Mouse (Mus musculus) lung, postnatal 0 days (tissue): ENCODE data around the gene Fgfr3. TPM values are rescaled to one million over a fixed set of nuclear protein-coding genes. Genes with fewer than 3 reads are reported as not detected.

Experiments
- ATAC-seq: fragments of 200-750 bp; cut with Nextera tagmentation; 2 replicates; pipeline ENCODE4 v1.8.0; 2017; ENCODE audit warnings: moderate library complexity
- DNase-seq: peaks from one replicate; pipeline ENCODE4 v3.0.0-alpha.2; 2016; ENCODE audit warnings: low spot score
- H3K27ac ChIP-seq: fragments of 300-500 bp; sonication (generic); 2 replicates; pipeline ENCODE4 v1.5.1; 2014; ENCODE audit warnings: antibody characterized with exemption, mild to moderate bottlenecking, low read length, mixed read lengths
- H3K27me3 ChIP-seq: fragments of 300-500 bp; sonication (generic); replicated peaks from 2 replicates; pipeline ENCODE4 v1.6.1; 2014; ENCODE audit warnings: low read length, mixed read lengths; ENCODE audit not compliant: insufficient read depth
- H3K36me3 ChIP-seq: fragments of 300-500 bp; sonication (generic); 2 replicates; pipeline ENCODE4 v1.6.1; 2014; ENCODE audit warnings: low read length, mixed read lengths; ENCODE audit not compliant: insufficient read depth
- H3K4me1 ChIP-seq: fragments of 300-500 bp; sonication (generic); 2 replicates; pipeline ENCODE4 v1.6.1; 2014; ENCODE audit warnings: antibody characterized with exemption, low read depth, low read length, mixed read lengths; ENCODE audit not compliant: insufficient read depth
- H3K4me2 ChIP-seq: fragments of 300-500 bp; sonication (generic); replicated peaks from 2 replicates; pipeline ENCODE4 v1.6.1; 2014; ENCODE audit warnings: low read depth, mild to moderate bottlenecking, low read length, moderate library complexity, mixed read lengths
- H3K4me3 ChIP-seq: fragments of 300-500 bp; sonication (generic); 2 replicates; pipeline ENCODE4 v1.5.1; 2014; ENCODE audit warnings: low read depth, low read length
- H3K9ac ChIP-seq: fragments of 300-500 bp; sonication (generic); replicated peaks from 2 replicates; pipeline ENCODE4 v1.6.1; 2014; ENCODE audit warnings: low read depth, mild to moderate bottlenecking
- H3K9me3 ChIP-seq: fragments of 300-500 bp; sonication (generic); 2 replicates; pipeline ENCODE4 v1.6.1; 2016; ENCODE audit warnings: low read length, mixed read lengths
- CTCF ChIP-seq: IDR thresholded peaks from 2 replicates; pipeline ENCODE4 v1.5.1; 2016; ENCODE audit warnings: antibody characterized with exemption, mild to moderate bottlenecking
- EP300 ChIP-seq: IDR thresholded peaks from 2 replicates; pipeline ENCODE4 v1.6.1; 2016; ENCODE audit warnings: antibody characterized with exemption, mild to moderate bottlenecking, control low read depth
- WGBS: fragments of 180-500 bp; shearing (Covaris S2); extraction: QIAGEN DNeasy Blood & Tissue Kit; methylation state at CpG from one replicate; pipeline ENCODE4 v1.1.7; 2014; 5-methylcytosine and 5-hydroxymethylcytosine counted together
- polyA plus RNA-seq: library from polyadenylated mRNA; unstranded; fragments of >200 nt; fragmentation: Nextera tagmentation; extraction: Ambion mirVana; gene quantifications from 2 replicates; pipeline ENCODE4 v1.2.1, GENCODE M21; 2015

The Fgfr3 gene
- polyA plus RNA-seq, 1 experiment from 2014 or later: 67.9 TPM

GRCm38 (mm10) chr5:33689221-33689844, 32.1 kb upstream of the Fgfr3 start:
- Histone ChIP-seq H3K4me2 (0 out of 2 replicates have a peak overlapping the region, but pooled peaks have one; percentile 8), H3K4me1 (peaks cover 32% of the 10 kb centered on the region), H3K4me3 (no peak overlapping the region), H3K27ac (peak overlapping the region; percentile 86), H3K36me3 (no peaks in the 10 kb centered on the region), H3K9me3 (no peaks in the 10 kb centered on the region), H3K27me3 (no peaks in the 10 kb centered on the region), H3K9ac (no peak overlapping the region)
- TF ChIP-seq CTCF (no peak), EP300 (peak; percentile 28; the same call in 1 of the 2 replicates)
- ATAC-seq: peak; percentile 71
- 45% methylated on average over 15 of the region's 20 CpGs for WGBS
- peak; percentile 70 for DNase-seq

- Histone ChIP-seq H3K4me3 (no peak overlapping the region), H3K27me3 (no peaks in the 10 kb centered on the region), H3K4me2 (0 out of 2 replicates have a peak overlapping the region, but pooled peaks have one; percentile 8), H3K9me3 (no peaks in the 10 kb centered on the region), H3K36me3 (no peaks in the 10 kb centered on the region), H3K27ac (peak overlapping the region; percentile 86), H3K4me1 (peaks cover 36% of the 10 kb centered on the region), H3K9ac (no peak overlapping the region)
- ATAC-seq (peak; percentile 74), DNase-seq (peak; percentile 72)
- TF ChIP-seq EP300 (no peak), CTCF (no peak)
- WGBS: 61% methylated on average over 11 of the region's 11 CpGs
These were observed 31.4 kb upstream of the Fgfr3 start for GRCm38 (mm10) chr5:33689852-33690645.

GRCm38 (mm10) chr5:33692393-33692792, 29.1 kb upstream of the Fgfr3 start:
- Histone ChIP-seq H3K27me3 (no peaks in the 10 kb centered on the region), H3K4me1 (peaks cover 50% of the 10 kb centered on the region), H3K4me3 (no peak overlapping the region), H3K4me2 (no peak overlapping the region), H3K9ac (no peak overlapping the region), H3K36me3 (no peaks in the 10 kb centered on the region), H3K27ac (peak overlapping the region; percentile 81), H3K9me3 (no peaks in the 10 kb centered on the region)
- TF ChIP-seq EP300 (no peak), CTCF (peak; percentile 44)
- 9% methylated on average over 24 of the region's 24 CpGs for WGBS
- peak; percentile 4; the same call in 1 of the 2 replicates for ATAC-seq
- peak; percentile 84 for DNase-seq

- Histone ChIP-seq H3K36me3 (no peaks in the 10 kb centered on the region), H3K4me2 (peak overlapping the region; percentile 75; the same call in 1 of the 2 replicates), H3K4me1 (peaks cover 46% of the 10 kb centered on the region), H3K4me3 (no peak overlapping the region), H3K27me3 (no peaks in the 10 kb centered on the region), H3K9ac (no peak overlapping the region), H3K27ac (peak overlapping the region; percentile 92), H3K9me3 (no peaks in the 10 kb centered on the region)
- DNase-seq (peak; percentile 73), ATAC-seq (no peak; the same call in 1 of the 2 replicates)
- WGBS: 40% methylated on average over 9 of the region's 9 CpGs
- TF ChIP-seq CTCF: no peak
These were observed 27.0 kb upstream of the Fgfr3 start for GRCm38 (mm10) chr5:33694461-33694847.

- peak overlapping the region; percentile 41 for H3K4me3 ChIP-seq
- no peaks in the 10 kb centered on the region for H3K36me3 ChIP-seq
- DNase-seq (peak; percentile 80), ATAC-seq (peak; percentile 55)
- TF ChIP-seq EP300 (no peak), CTCF (0 out of 2 replicates have a peak, but pooled peaks have one; percentile 10)
- WGBS: 2% methylated on average over 49 of the region's 71 CpGs
- peak overlapping the region; percentile 51 for H3K9ac ChIP-seq
- H3K27ac ChIP-seq: peak overlapping the region; percentile 92
- peak overlapping the region; percentile 75 for H3K4me2 ChIP-seq
- peaks cover 44% of the 10 kb centered on the region for H3K4me1 ChIP-seq
- H3K27me3 ChIP-seq: no peaks in the 10 kb centered on the region
- H3K9me3 ChIP-seq: no peaks in the 10 kb centered on the region
These were observed 26.4 kb upstream of the Fgfr3 start for GRCm38 (mm10) chr5:33694848-33695717.
